Mouse (Mus musculus) kidney, postnatal 0 days (tissue): ENCODE results near the gene Cd300c2. TPM values are rescaled to one million over a fixed set of nuclear protein-coding genes. Genes with fewer than 3 reads are reported as not detected.

Experiments used
- ATAC-seq: fragments of 200-750 bp; cut with Nextera tagmentation; replicated peaks from 2 replicates; pipeline ENCODE4 v1.8.0; 2017; ENCODE audit warnings: low read depth, moderate number of reproducible peaks, moderate TSS enrichment, moderate library complexity; ENCODE audit not compliant: low FRiP score
- DNase-seq: peaks from one replicate; pipeline ENCODE4 v3.0.0-alpha.2; 2016; ENCODE audit warnings: low spot score
- H3K27ac ChIP-seq: fragments of 300-500 bp; sonication (generic); 2 replicates; pipeline ENCODE4 v1.5.1; 2014; ENCODE audit warnings: mild to moderate bottlenecking
- H3K27me3 ChIP-seq: fragments of 300-500 bp; sonication (generic); 2 replicates; pipeline ENCODE4 v1.6.1; 2014; ENCODE audit warnings: low read length, mixed read lengths; ENCODE audit not compliant: insufficient read depth
- H3K36me3 ChIP-seq: fragments of 300-500 bp; sonication (generic); 2 replicates; pipeline ENCODE4 v1.6.1; 2014; ENCODE audit warnings: low read length, mixed read lengths; ENCODE audit not compliant: insufficient read depth
- H3K4me1 ChIP-seq: fragments of 300-500 bp; sonication (generic); replicated peaks from 2 replicates; pipeline ENCODE4 v1.6.1; 2014; ENCODE audit warnings: antibody characterized with exemption, low read length, mixed read lengths; ENCODE audit not compliant: insufficient read depth
- H3K4me2 ChIP-seq: fragments of 300-500 bp; sonication (generic); 2 replicates; pipeline ENCODE4 v1.6.1; 2014; ENCODE audit warnings: mild to moderate bottlenecking, low read length, moderate library complexity, mixed read lengths
- H3K4me3 ChIP-seq: fragments of 300-500 bp; sonication (generic); replicated peaks from 2 replicates; pipeline ENCODE4 v1.5.1; 2014; ENCODE audit warnings: low read depth, low read length
- H3K9ac ChIP-seq: fragments of 300-500 bp; sonication (generic); 2 replicates; pipeline ENCODE4 v1.6.1; 2014; ENCODE audit warnings: low read depth, low read length
- H3K9me3 ChIP-seq: fragments of 300-500 bp; sonication (generic); replicated peaks from 2 replicates; pipeline ENCODE4 v1.6.1; 2016; ENCODE audit warnings: low read length, inconsistent platforms, mixed read lengths
- CTCF ChIP-seq: IDR thresholded peaks from 2 replicates; pipeline ENCODE4 v1.5.1; 2016; ENCODE audit warnings: antibody characterized with exemption, low read depth, mild to moderate bottlenecking, moderate library complexity
- WGBS: fragments of 180-500 bp; shearing (Covaris S2); extraction: QIAGEN DNeasy Blood & Tissue Kit; methylation state at CpG from one replicate; pipeline ENCODE4 v1.1.7; 2014; 5-methylcytosine and 5-hydroxymethylcytosine counted together
- polyA plus RNA-seq: library from polyadenylated mRNA; unstranded; fragments of >200 nt; fragmentation: Nextera tagmentation; extraction: Ambion mirVana; gene quantifications from 2 replicates; pipeline ENCODE4 v1.2.1, GENCODE M21; 2015

The Cd300c2 gene
- polyA plus RNA-seq, 1 experiment from 2014 or later, result 3.7 TPM

GRCm38 (mm10) chr11:115004070-115004469 is 2.4 kb upstream of the Cd300c2 start:
- Histone ChIP-seq H3K9me3 (no peaks in the 10 kb centered on the region), H3K4me2 (no peak overlapping the region), H3K9ac (no peak overlapping the region), H3K36me3 (no peaks in the 10 kb centered on the region), H3K27ac (no peak overlapping the region), H3K27me3 (no peaks in the 10 kb centered on the region), H3K4me1 (no peaks in the 10 kb centered on the region), H3K4me3 (no peak overlapping the region)
- DNase-seq (no peak), ATAC-seq (no peak)
- TF ChIP-seq CTCF, result no peak
- 84% methylated on average over 5 of the region's 5 CpGs for WGBS

DNA sequence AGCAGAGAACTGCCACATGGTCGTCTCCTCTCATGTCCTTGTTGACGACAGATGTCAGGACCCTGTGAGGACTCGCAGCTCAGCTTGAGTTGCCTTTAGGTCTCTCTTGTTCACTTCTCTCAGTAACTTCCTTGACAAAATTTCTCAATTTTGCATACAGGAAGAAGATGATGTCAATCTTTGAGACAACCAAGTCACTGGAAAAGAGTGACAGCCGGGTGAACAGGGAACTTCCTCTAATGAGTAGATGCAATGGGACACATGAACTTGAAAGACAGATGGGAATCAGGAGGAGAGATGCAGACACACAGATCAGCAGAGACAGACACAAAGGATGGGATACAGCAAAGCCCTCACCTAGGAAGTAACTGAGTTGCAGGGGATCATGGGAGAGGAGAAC is 11.9 kb downstream of the Cd300c2 start, which contains the start of gene Cd300ld:
Gene Cd300ld, minus strand, starts transcription at position 130 of the 400 bp plus-strand sequence.
- Histone ChIP-seq H3K27me3 (no peaks in the 10 kb centered on the region), H3K4me2 (no peak within 1 kb of the TSS), H3K27ac (no peak within 1 kb of the TSS), H3K36me3 (no peaks in the 10 kb centered on the region), H3K4me1 (no peaks in the 10 kb centered on the region), H3K4me3 (no peak within 1 kb of the TSS), H3K9me3 (no peaks in the 10 kb centered on the region), H3K9ac (no peak within 1 kb of the TSS)
- WGBS, result 77% methylated on average over 4 of the region's 4 CpGs
- TF ChIP-seq CTCF, result no peak
- no peak for DNase-seq
- ATAC-seq, result no peak

DNA sequence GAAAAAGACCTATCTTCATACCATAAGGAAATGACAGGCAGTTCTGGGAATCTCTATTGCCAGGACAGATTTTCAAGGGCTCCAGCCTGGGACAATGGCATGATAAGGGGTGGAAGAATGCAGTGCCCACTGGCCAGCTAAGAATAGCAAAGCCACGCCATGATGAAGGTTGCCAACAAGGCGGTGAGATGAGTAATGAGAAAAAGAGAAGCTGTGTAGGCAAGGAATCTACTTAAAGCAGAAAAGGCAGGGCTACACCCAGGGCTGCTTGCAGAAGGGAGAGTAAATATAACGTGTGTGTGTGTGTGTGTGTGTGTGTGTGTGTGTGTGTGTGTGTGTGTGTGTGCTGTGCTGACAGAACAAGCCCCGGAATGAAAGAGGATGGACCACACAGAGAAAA is 19.8 kb downstream of the Cd300c2 start:
- WGBS, result 77% methylated on average over 4 of the region's 4 CpGs
- Histone ChIP-seq H3K36me3 (no peaks in the 10 kb centered on the region), H3K27ac (no peak overlapping the region), H3K27me3 (no peaks in the 10 kb centered on the region), H3K9me3 (no peaks in the 10 kb centered on the region), H3K9ac (no peak overlapping the region), H3K4me3 (no peak overlapping the region), H3K4me2 (no peak overlapping the region), H3K4me1 (no peaks in the 10 kb centered on the region)
- TF ChIP-seq CTCF, result no peak
- ATAC-seq (no peak), DNase-seq (no peak)

DNA sequence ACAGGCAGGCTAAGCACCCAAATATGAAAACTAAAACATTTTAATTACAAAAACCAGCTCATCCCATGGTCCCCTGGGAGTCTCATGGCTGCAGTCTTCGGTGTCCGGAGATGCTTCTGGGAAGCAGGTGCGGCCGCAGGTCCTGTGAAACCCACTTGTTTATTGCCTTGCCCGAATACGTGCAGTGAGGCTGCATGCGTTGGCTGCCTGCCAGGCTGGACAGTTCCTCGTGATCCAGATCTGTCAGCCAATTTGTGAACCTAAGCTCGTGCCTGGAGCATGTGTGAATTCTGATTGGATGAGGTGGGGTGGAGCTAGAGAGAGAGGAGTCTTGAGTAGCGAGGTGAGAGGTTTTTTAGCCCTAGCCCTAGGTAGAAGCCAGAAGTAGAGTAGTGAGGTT is 29.0 kb downstream of the Cd300c2 start:
- H3K4me1 ChIP-seq, result no peaks in the 10 kb centered on the region
- no peak overlapping the region for H3K4me2 ChIP-seq
- no peak overlapping the region for H3K27ac ChIP-seq
- no peaks in the 10 kb centered on the region for H3K27me3 ChIP-seq
- 82% methylated on average over 10 of the region's 10 CpGs for WGBS
- DNase-seq (no peak), ATAC-seq (no peak)
- H3K9me3 ChIP-seq, result no peaks in the 10 kb centered on the region
- no peak for TF ChIP-seq CTCF
- H3K9ac ChIP-seq, result no peak overlapping the region
- no peaks in the 10 kb centered on the region for H3K36me3 ChIP-seq
- H3K4me3 ChIP-seq, result no peak overlapping the region

- Histone ChIP-seq H3K27me3 (no peaks in the 10 kb centered on the region), H3K9me3 (no peaks in the 10 kb centered on the region)
These were observed 32.9 kb downstream of the Cd300c2 start, which contains the start of gene Cd300c for GRCm38 (mm10) chr11:114968752-114969207. TSS of gene Cd300c (minus strand) at chr11:114969157.

DNA sequence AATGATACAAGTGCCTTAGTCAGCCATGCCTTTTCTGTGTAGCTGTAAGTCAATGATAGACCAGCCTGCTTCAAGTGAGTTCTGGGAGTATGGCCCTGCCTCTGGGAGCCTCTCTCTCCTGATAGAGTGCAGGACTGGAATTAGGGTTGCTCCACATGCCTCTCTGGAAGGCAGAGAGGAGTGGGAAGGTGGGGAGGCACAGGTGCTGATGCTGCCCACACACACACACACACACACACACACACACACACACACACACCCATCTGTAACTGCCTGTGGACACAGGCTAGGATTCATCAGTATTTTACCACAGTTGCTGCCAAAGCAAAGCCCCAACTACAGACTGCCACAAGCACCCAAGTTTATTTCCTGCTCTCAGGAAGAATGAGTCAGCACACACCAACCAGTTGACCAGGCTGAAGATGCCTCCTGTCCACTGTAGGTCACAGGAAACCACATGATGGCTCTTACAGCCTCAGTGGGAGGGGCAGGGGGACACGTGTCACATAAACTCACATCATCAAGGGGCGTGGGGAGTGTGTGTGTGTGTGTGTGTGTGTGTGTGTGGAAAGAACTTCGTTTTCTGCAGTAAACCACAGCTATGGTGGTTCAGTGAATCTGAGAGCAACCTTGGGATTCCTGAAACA is 36.4 kb downstream of the Cd300c2 start:
- Histone ChIP-seq H3K4me3 (no peak overlapping the region), H3K36me3 (no peaks in the 10 kb centered on the region), H3K27ac (no peak overlapping the region), H3K9me3 (no peaks in the 10 kb centered on the region), H3K4me2 (no peak overlapping the region), H3K27me3 (no peaks in the 10 kb centered on the region), H3K9ac (no peak overlapping the region), H3K4me1 (no peaks in the 10 kb centered on the region)
- WGBS, result 38% methylated on average over 3 of the region's 3 CpGs
- TF ChIP-seq CTCF, result no peak
- DNase-seq (no peak), ATAC-seq (no peak)

More at GRCm38 (mm10) chr11:114968752-114969207, 32.9 kb downstream of the Cd300c2 start, which contains the start of gene Cd300c:
- TF ChIP-seq CTCF, result no peak
- H3K4me1 ChIP-seq, result no peaks in the 10 kb centered on the region
- H3K4me2 ChIP-seq, result no peak within 1 kb of the TSS
- H3K36me3 ChIP-seq, result no peaks in the 10 kb centered on the region
- DNase-seq (no peak), ATAC-seq (no peak)
- no peak within 1 kb of the TSS for H3K9ac ChIP-seq
- WGBS, result 76% methylated on average over 9 of the region's 9 CpGs
- no peak within 1 kb of the TSS for H3K4me3 ChIP-seq
- no peak within 1 kb of the TSS for H3K27ac ChIP-seq

DNA sequence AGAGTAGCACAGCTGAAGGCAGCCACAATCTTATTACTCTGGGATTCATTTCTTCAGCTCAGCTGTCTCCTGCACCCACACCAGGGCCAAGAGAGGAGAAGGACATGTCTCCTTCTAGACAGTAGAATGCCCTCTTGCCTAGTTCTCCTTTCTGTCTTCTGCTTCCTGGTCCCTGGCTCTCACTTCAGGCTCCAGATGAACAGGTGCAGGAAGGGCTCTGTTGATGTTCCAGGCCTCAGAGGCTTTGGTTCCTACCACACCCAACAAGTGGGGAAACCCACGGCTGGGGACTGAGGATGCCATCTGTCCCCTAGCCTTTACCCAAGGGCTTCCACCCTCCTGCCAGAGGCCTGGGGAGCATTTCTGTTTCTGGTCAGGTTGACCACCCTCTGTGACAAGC is 41.3 kb downstream of the Cd300c2 start:
- Histone ChIP-seq H3K4me2 (no peak overlapping the region), H3K4me1 (no peaks in the 10 kb centered on the region), H3K9ac (no peak overlapping the region), H3K27ac (no peak overlapping the region), H3K27me3 (no peaks in the 10 kb centered on the region), H3K4me3 (no peak overlapping the region), H3K36me3 (no peaks in the 10 kb centered on the region), H3K9me3 (no peaks in the 10 kb centered on the region)
- no peak for TF ChIP-seq CTCF
- DNase-seq (no peak), ATAC-seq (no peak)
- 84% methylated on average over 1 of the region's 1 CpGs for WGBS

Other genes starting within 250 kb of the Cd300c2 start
- 0.06 and 0.11 TPM in 2 replicates for gene Kif19a, start 236.5 kb downstream of the Cd300c2 start, polyA plus RNA-seq
- gene Btbd17, start 205.9 kb downstream of the Cd300c2 start, polyA plus RNA-seq, result 0.78 and 0.96 TPM in 2 replicates
- 0.13 TPM in 1 of 2 replicates, not detected in the other for gene Gpr142, start 203.0 kb downstream of the Cd300c2 start, polyA plus RNA-seq
- 118 and 131 TPM in 2 replicates for gene Gprc5c, start 150.7 kb downstream of the Cd300c2 start, polyA plus RNA-seq
- 1.5 and 1.7 TPM in 2 replicates for gene Cd300a, start 111.8 kb downstream of the Cd300c2 start, polyA plus RNA-seq
- gene Cd300lb, start 67.5 kb downstream of the Cd300c2 start, polyA plus RNA-seq, result 0.36 and 0.43 TPM in 2 replicates
- gene Cd300c, start 32.7 kb downstream of the Cd300c2 start, polyA plus RNA-seq, result not detected in 2 replicates
- gene Cd300ld, start 12.0 kb downstream of the Cd300c2 start, polyA plus RNA-seq, result 0.22 and 0.23 TPM in 2 replicates
- 0.52 TPM in 1 of 2 replicates, not detected in the other for gene Cd300ld2, start 14.3 kb upstream of the Cd300c2 start, polyA plus RNA-seq
- gene Cd300ld4, start 25.1 kb upstream of the Cd300c2 start, polyA plus RNA-seq, result not detected in 2 replicates
- not detected in 2 replicates for gene Cd300ld5, start 35.9 kb upstream of the Cd300c2 start, polyA plus RNA-seq
- not detected in 2 replicates for gene Cd300ld3, start 46.5 kb upstream of the Cd300c2 start, polyA plus RNA-seq
- gene Cd300e, start 60.3 kb upstream of the Cd300c2 start, polyA plus RNA-seq, result not detected in 2 replicates
- 1.8 and 2.2 TPM in 2 replicates for gene Rab37, start 89.6 kb upstream of the Cd300c2 start, polyA plus RNA-seq
- gene Cd300lf, start 132.1 kb upstream of the Cd300c2 start, polyA plus RNA-seq, result 0.33 TPM in 2 replicates
- 163 and 172 TPM in 2 replicates for gene Slc9a3r1, start 161.5 kb upstream of the Cd300c2 start, polyA plus RNA-seq
- gene Tmem104, start 185.6 kb upstream of the Cd300c2 start, polyA plus RNA-seq, result 12.0 and 12.6 TPM in 2 replicates
- gene Nat9, start 186.0 kb upstream of the Cd300c2 start, polyA plus RNA-seq, result 26.8 TPM in 2 replicates